Mouse (Mus musculus) small intestine, adult 2 months (tissue): Measurements from ENCODE around the gene Adgrg3.

Source experiments
- CTCF ChIP-seq: fragments of 200-500 bp; IDR thresholded peaks from 2 replicates; pipeline ENCODE4 v1.5.1; 2012; ENCODE audit warnings: low read depth, mild to moderate bottlenecking, control low read depth, inconsistent platforms, low read length, moderate library complexity, mixed read lengths; ENCODE audit not compliant: insufficient replicate concordance, insufficient read length; ENCODE audit errors: extremely low read depth
- POLR2A ChIP-seq: fragments of 200-500 bp; IDR thresholded peaks from 2 replicates; pipeline ENCODE4 v1.6.1; 2012; ENCODE audit warnings: low read depth, mild to moderate bottlenecking, control low read depth, inconsistent platforms, low read length, moderate library complexity

GRCm38 (mm10) chr8:95020821-95021220 is 3.3 kb downstream of the Adgrg3 start:
- TF ChIP-seq CTCF: no peak
- TF ChIP-seq POLR2A: no peak
